ENCODE assay signal across 24 mouse cellular contexts in the genomic region with DNA sequence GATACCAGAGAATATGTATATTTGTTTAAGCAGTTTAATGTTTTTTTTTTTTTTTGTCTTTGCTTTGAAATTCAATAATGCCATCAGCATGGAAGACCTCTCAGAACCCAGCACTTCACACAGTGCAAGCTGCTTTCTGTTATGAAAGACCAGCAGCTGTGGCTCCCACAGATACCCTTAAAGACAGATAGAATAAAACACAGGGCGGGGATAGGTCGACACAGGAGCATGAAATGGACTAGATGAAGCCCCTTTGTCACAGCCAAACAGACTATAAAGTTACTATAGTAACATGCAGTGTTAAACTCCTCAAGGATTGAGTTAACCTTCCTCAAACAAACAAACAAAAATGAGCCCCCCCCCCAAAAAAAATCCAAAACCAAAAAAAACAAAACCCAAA.
DNase-seq lines count a peak whose midpoint lies in the region; ATAC-seq lines count a peak whose summit lies in the region.
"Had no signal": no experiment of that assay in that cellular context is flagged by ENCODE, and none has a peak within 500 bp of the region (broad histone marks: within the 10 kb centered on the region; RNA-seq: fewer than 3 reads in every experiment).

No protein-coding gene starts in this region.

- DNase-seq in kidney, postnatal 14 days, result no peak
- DNase-seq in embryo, embryonic 11 days, result peak; percentile 60
- no peak for DNase-seq in right cerebral cortex, postnatal 36 days (ENCODE audit: low spot score in 2 of 2)
- DNase-seq in frontal cortex, postnatal 25 days (ENCODE audit: low spot score in 2 of 2), result no peak
- DNase-seq: adrenal gland, postnatal 10 days; cerebellum, postnatal 10 days; gastrocnemius, postnatal 14 days; heart, adult 18-20 months; heart, postnatal 36 days; kidney, adult 8-10 months; layer of hippocampus, postnatal 36 days; lung, postnatal 4 days; right cerebral cortex, postnatal 25 days had no signal

- H3K4me3 ChIP-seq in forebrain, embryonic 12.5 days (replicated peaks), result no peak overlapping the region
- no peak overlapping the region for H3K4me3 ChIP-seq in forebrain, embryonic 16.5 days (replicated peaks; ENCODE audit: low read length)
- no peak overlapping the region for H3K4me3 ChIP-seq in kidney, embryonic 15.5 days (replicated peaks)
- no peak overlapping the region for H3K4me3 ChIP-seq in midbrain, embryonic 13.5 days (replicated peaks)
- H3K4me3 ChIP-seq: embryonic facial prominence, embryonic 12.5 days; erythroblast, embryonic 14.5 days; lung, embryonic 15.5 days; neural tube, embryonic 13.5 days had no signal

- H3K9ac ChIP-seq in forebrain, embryonic 12.5 days, result no peak overlapping the region
- H3K9ac ChIP-seq in forebrain, embryonic 16.5 days (replicated peaks; ENCODE audit: low read depth, low read length), result no peak overlapping the region
- H3K9ac ChIP-seq in kidney, embryonic 15.5 days, result no peak overlapping the region
- no peak overlapping the region for H3K9ac ChIP-seq in midbrain, embryonic 13.5 days (replicated peaks)
- H3K9ac ChIP-seq: embryonic facial prominence, embryonic 12.5 days; liver, embryonic 14.5 days; lung, embryonic 15.5 days; neural tube, embryonic 13.5 days had no signal

- no peaks in the 10 kb centered on the region for H3K27me3 ChIP-seq in forebrain, embryonic 12.5 days
- H3K27me3 ChIP-seq in forebrain, embryonic 16.5 days (replicated peaks; ENCODE audit: control insufficient read depth, insufficient read depth, low read length), result no peaks in the 10 kb centered on the region
- H3K27me3 ChIP-seq in kidney, embryonic 15.5 days, result no peaks in the 10 kb centered on the region
- no peaks in the 10 kb centered on the region for H3K27me3 ChIP-seq in midbrain, embryonic 13.5 days
- H3K27me3 ChIP-seq: embryonic facial prominence, embryonic 12.5 days; lung, embryonic 15.5 days; neural tube, embryonic 13.5 days had no signal

- H3K4me2 ChIP-seq in forebrain, embryonic 12.5 days, result no peak overlapping the region
- no peak overlapping the region for H3K4me2 ChIP-seq in forebrain, embryonic 16.5 days (ENCODE audit: low read length)
- H3K4me2 ChIP-seq in kidney, embryonic 15.5 days, result no peak overlapping the region
- no peak overlapping the region for H3K4me2 ChIP-seq in midbrain, embryonic 13.5 days (replicated peaks)
- H3K4me2 ChIP-seq: embryonic facial prominence, embryonic 12.5 days; lung, embryonic 15.5 days; neural tube, embryonic 13.5 days had no signal

- peaks cover 10% of the 10 kb centered on the region for H3K4me1 ChIP-seq in forebrain, embryonic 12.5 days
- peaks cover 2% of the 10 kb centered on the region; the same call in 1 of the 2 replicates for H3K4me1 ChIP-seq in forebrain, embryonic 16.5 days (replicated peaks; ENCODE audit: control insufficient read depth, insufficient read depth, low read length)
- no peaks in the 10 kb centered on the region for H3K4me1 ChIP-seq in kidney, embryonic 15.5 days
- peaks cover 12% of the 10 kb centered on the region for H3K4me1 ChIP-seq in midbrain, embryonic 13.5 days (replicated peaks)
- H3K4me1 ChIP-seq: embryonic facial prominence, embryonic 12.5 days; lung, embryonic 15.5 days had no signal

- 23% methylated on average over 2 of the region's 2 CpGs for WGBS in forebrain, embryonic 12.5 days
- WGBS in forebrain, embryonic 16.5 days, result 11% methylated on average over 2 of the region's 2 CpGs
- WGBS in kidney, embryonic 15.5 days, result 32% methylated on average over 2 of the region's 2 CpGs
- WGBS in midbrain, embryonic 13.5 days, result 0% methylated on average over 2 of the region's 2 CpGs

- no peaks in the 10 kb centered on the region for H3K36me3 ChIP-seq in forebrain, embryonic 12.5 days (replicated peaks)
- H3K36me3 ChIP-seq in forebrain, embryonic 16.5 days (ENCODE audit: control insufficient read depth, insufficient read depth), result no peaks in the 10 kb centered on the region
- H3K36me3 ChIP-seq in kidney, embryonic 15.5 days, result no peaks in the 10 kb centered on the region
- H3K36me3 ChIP-seq in midbrain, embryonic 13.5 days, result no peaks in the 10 kb centered on the region
- H3K36me3 ChIP-seq: embryonic facial prominence, embryonic 12.5 days; G1E; lung, embryonic 15.5 days; neural tube, embryonic 13.5 days had no signal

- H3K27ac ChIP-seq in forebrain, embryonic 12.5 days, result no peak overlapping the region
- H3K27ac ChIP-seq in forebrain, embryonic 16.5 days (ENCODE audit: low read length), result no peak overlapping the region
- no peak overlapping the region for H3K27ac ChIP-seq in kidney, embryonic 15.5 days
- no peak overlapping the region for H3K27ac ChIP-seq in midbrain, embryonic 13.5 days
- H3K27ac ChIP-seq: embryonic facial prominence, embryonic 12.5 days; liver, embryonic 14.5 days; lung, embryonic 15.5 days; neural tube, embryonic 13.5 days had no signal

- no peaks in the 10 kb centered on the region for H3K9me3 ChIP-seq in forebrain, embryonic 12.5 days
- H3K9me3 ChIP-seq in forebrain, embryonic 16.5 days (ENCODE audit: control insufficient read depth, low read length), result no peaks in the 10 kb centered on the region
- H3K9me3 ChIP-seq in kidney, embryonic 15.5 days (replicated peaks), result no peaks in the 10 kb centered on the region
- no peaks in the 10 kb centered on the region for H3K9me3 ChIP-seq in midbrain, embryonic 13.5 days
- H3K9me3 ChIP-seq: embryonic facial prominence, embryonic 12.5 days; G1E; lung, embryonic 15.5 days; neural tube, embryonic 13.5 days had no signal

- ATAC-seq in forebrain, embryonic 12.5 days (ENCODE audit: low FRiP score), result peak; percentile 69; the same call in 1 of the 2 replicates
- no peak for ATAC-seq in forebrain, embryonic 16.5 days
- 0 out of 2 replicates have a peak, but pooled peaks have one; percentile 36 for ATAC-seq in kidney, embryonic 15.5 days (replicated peaks; ENCODE audit: low FRiP score)
- ATAC-seq in midbrain, embryonic 13.5 days, result peak; percentile 91
- ATAC-seq: activated CD4-positive, CD25-positive, alpha-beta regulatory T cell, adult 4 months had no signal
